Mouse (Mus musculus): ENCODE data around the gene Olfr193. TPM values are rescaled to one million over a fixed set of nuclear protein-coding genes. Genes with fewer than 3 reads are reported as not detected.

Olfr193 gene
- polyA plus RNA-seq (2017; shearing (Covaris generic)), result not detected

GRCm38 (mm10) chr16:59111781-59112180 lies at the start of gene Olfr193:
Olfr193 (minus strand) TSS chr16:59111881.

GRCm38 (mm10) chr16:59146746-59147145 lies 35.1 kb upstream of the Olfr193 start, which contains the start of gene Olfr195:
Olfr195 (plus strand) TSS chr16:59147046.

GRCm38 (mm10) chr16:59120969-59121368 lies 9.3 kb upstream of the Olfr193 start, which contains the start of gene Olfr194:
Olfr194 (minus strand) TSS chr16:59121069.

GRCm38 (mm10) chr16:59089722-59090121 lies 22.0 kb downstream of the Olfr193 start, which contains the start of gene Olfr191:
Olfr191 (minus strand) TSS chr16:59089822.

GRCm38 (mm10) chr16:59077905-59078304 lies 33.8 kb downstream of the Olfr193 start, which contains the start of gene Olfr190:
Olfr190 (minus strand) TSS chr16:59078005.

Other genes starting within 250 kb of the Olfr193 start
- not detected for gene Olfr177, start 237.1 kb downstream of the Olfr193 start, polyA plus RNA-seq (2017; shearing (Covaris generic))
- 0.13 TPM for gene Olfr178, start 219.8 kb downstream of the Olfr193 start, polyA plus RNA-seq (2017; shearing (Covaris generic))
- not detected for gene Olfr181, start 183.1 kb downstream of the Olfr193 start, polyA plus RNA-seq (2017; shearing (Covaris generic))
- not detected for gene Olfr180, start 182.5 kb downstream of the Olfr193 start, polyA plus RNA-seq (2017; shearing (Covaris generic))
- gene Olfr183, start 116.5 kb downstream of the Olfr193 start, polyA plus RNA-seq (2017; shearing (Covaris generic)), result not detected
- gene Olfr186, start 81.6 kb downstream of the Olfr193 start, polyA plus RNA-seq (2017; shearing (Covaris generic)), result not detected
- not detected for gene Olfr187, start 72.1 kb downstream of the Olfr193 start, polyA plus RNA-seq (2017; shearing (Covaris generic))
- gene Olfr190, start 33.9 kb downstream of the Olfr193 start, polyA plus RNA-seq (2017; shearing (Covaris generic)), result not detected
- gene Olfr191, start 22.1 kb downstream of the Olfr193 start, polyA plus RNA-seq (2017; shearing (Covaris generic)), result not detected
- not detected for gene Olfr194, start 9.2 kb upstream of the Olfr193 start, polyA plus RNA-seq (2017; shearing (Covaris generic))
- gene Olfr195, start 35.2 kb upstream of the Olfr193 start, polyA plus RNA-seq (2017; shearing (Covaris generic)), result not detected
- not detected for gene Olfr196, start 58.6 kb upstream of the Olfr193 start, polyA plus RNA-seq (2017; shearing (Covaris generic))
- gene Olfr198, start 91.7 kb upstream of the Olfr193 start, polyA plus RNA-seq (2017; shearing (Covaris generic)), result not detected
- not detected for gene Olfr199, start 107.9 kb upstream of the Olfr193 start, polyA plus RNA-seq (2017; shearing (Covaris generic))
- not detected for gene Olfr201, start 160.8 kb upstream of the Olfr193 start, polyA plus RNA-seq (2017; shearing (Covaris generic))
- gene Olfr202, start 174.9 kb upstream of the Olfr193 start, polyA plus RNA-seq (2017; shearing (Covaris generic)), result not detected
- gene Olfr203, start 187.0 kb upstream of the Olfr193 start, polyA plus RNA-seq (2017; shearing (Covaris generic)), result not detected
- gene Olfr204, start 206.4 kb upstream of the Olfr193 start, polyA plus RNA-seq (2017; shearing (Covaris generic)), result not detected
- gene Olfr205, start 219.3 kb upstream of the Olfr193 start, polyA plus RNA-seq (2017; shearing (Covaris generic)), result not detected
- not detected for gene Olfr206, start 237.4 kb upstream of the Olfr193 start, polyA plus RNA-seq (2017; shearing (Covaris generic))

Data from inflammation-experienced regulatory T-cells, adult 16 weeks (primary cell).